Comparison of ENCODE assay signal across 10 mouse cellular contexts in the genomic region with DNA sequence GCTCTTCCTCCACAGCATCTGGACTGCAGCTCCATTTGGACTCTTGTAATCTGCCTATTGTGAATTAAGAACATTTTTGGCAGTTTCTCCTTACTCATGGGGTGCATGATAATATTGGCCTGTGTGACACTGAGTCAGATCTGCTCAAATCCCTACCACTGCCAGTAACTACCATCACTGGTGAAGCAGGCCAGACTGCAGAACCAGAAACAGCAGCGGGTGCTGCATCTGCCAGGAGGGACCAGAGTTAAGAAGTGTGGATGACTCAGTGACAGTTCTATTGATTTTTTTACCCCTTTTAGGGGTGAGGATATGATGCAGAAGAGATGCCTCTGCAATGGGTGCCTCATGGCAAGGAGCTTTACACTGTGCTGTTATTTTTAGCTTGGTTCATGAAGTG.
DNase-seq lines count a peak whose midpoint lies in the region; ATAC-seq and TF ChIP-seq lines count a peak whose summit lies in the region.
"Had no signal": no experiment of that assay in that cellular context is flagged by ENCODE, and none has a peak within 500 bp of the region (broad histone marks: within the 10 kb centered on the region; RNA-seq: fewer than 3 reads in every experiment).

No protein-coding gene starts in this region.

- TF ChIP-seq POLR2A in kidney, adult 2 months (IDR thresholded peaks at IDR 0.05; ENCODE audit: low read depth, low read length), result no peak

- no peak for ATAC-seq in liver, embryonic 12.5 days
- no peak for ATAC-seq in neural tube, embryonic 15.5 days (ENCODE audit: low FRiP score)
- ATAC-seq: CD4-positive, CD25-positive, alpha-beta regulatory T cell, adult 4 months had no signal

- TF ChIP-seq CTCF in kidney, adult 2 months (conservative IDR thresholded peaks at IDR 0.05; ENCODE audit: insufficient read depth, insufficient read length, low read depth, low read length), result no peak

- H3K4me3 ChIP-seq in kidney, adult 2 months (ENCODE audit: insufficient read depth, low read depth, low read length), result no peak overlapping the region
- H3K4me3 ChIP-seq in liver, embryonic 12.5 days, result no peak overlapping the region
- H3K4me3 ChIP-seq in neural tube, embryonic 15.5 days (replicated peaks), result no peak overlapping the region
- H3K4me3 ChIP-seq: limb, embryonic 15.5 days had no signal

- H3K4me2 ChIP-seq in liver, embryonic 12.5 days, result no peak overlapping the region
- no peak overlapping the region for H3K4me2 ChIP-seq in neural tube, embryonic 15.5 days
- H3K4me2 ChIP-seq: limb, embryonic 15.5 days had no signal

- no peak overlapping the region for H3K27ac ChIP-seq in kidney, adult 2 months (ENCODE audit: insufficient read depth, low read depth, low read length)
- no peak overlapping the region for H3K27ac ChIP-seq in liver, embryonic 12.5 days
- H3K27ac ChIP-seq in neural tube, embryonic 15.5 days (replicated peaks), result no peak overlapping the region
- H3K27ac ChIP-seq: limb, embryonic 15.5 days had no signal

- H3K36me3 ChIP-seq in kidney, adult 2 months (ENCODE audit: control insufficient read depth, insufficient read depth, low read length), result no peaks in the 10 kb centered on the region
- no peaks in the 10 kb centered on the region for H3K36me3 ChIP-seq in liver, embryonic 12.5 days
- H3K36me3 ChIP-seq in neural tube, embryonic 15.5 days, result no peaks in the 10 kb centered on the region
- H3K36me3 ChIP-seq: limb, embryonic 15.5 days had no signal

- no peaks in the 10 kb centered on the region for H3K4me1 ChIP-seq in kidney, adult 2 months (ENCODE audit: control insufficient read depth, insufficient read depth, low read length)
- no peaks in the 10 kb centered on the region for H3K4me1 ChIP-seq in liver, embryonic 12.5 days
- peaks cover 4% of the 10 kb centered on the region; the same call in 1 of the 2 replicates for H3K4me1 ChIP-seq in neural tube, embryonic 15.5 days
- H3K4me1 ChIP-seq: limb, embryonic 15.5 days had no signal

- H3K27me3 ChIP-seq in kidney, adult 2 months (replicated peaks; ENCODE audit: control insufficient read depth, insufficient read depth, low read length), result no peaks in the 10 kb centered on the region
- H3K27me3 ChIP-seq in liver, embryonic 12.5 days (replicated peaks), result no peaks in the 10 kb centered on the region
- no peaks in the 10 kb centered on the region for H3K27me3 ChIP-seq in neural tube, embryonic 15.5 days (replicated peaks)
- H3K27me3 ChIP-seq: limb, embryonic 15.5 days had no signal

- no peaks in the 10 kb centered on the region for H3K9me3 ChIP-seq in liver, embryonic 12.5 days (replicated peaks)
- H3K9me3 ChIP-seq in neural tube, embryonic 15.5 days (replicated peaks), result no peaks in the 10 kb centered on the region
- H3K9me3 ChIP-seq: limb, embryonic 15.5 days had no signal

- H3K9ac ChIP-seq in liver, embryonic 12.5 days, result no peak overlapping the region
- no peak overlapping the region for H3K9ac ChIP-seq in neural tube, embryonic 15.5 days (replicated peaks)
- H3K9ac ChIP-seq: limb, embryonic 15.5 days had no signal

- WGBS in kidney, adult 2 months, result 85% methylated on average over 1 of the region's 1 CpGs
- 78% methylated on average over 1 of the region's 1 CpGs for WGBS in liver, embryonic 12.5 days (ENCODE audit: insufficient replicate concordance)
- WGBS in neural tube, embryonic 15.5 days, result 57% methylated on average over 1 of the region's 1 CpGs

- DNase-seq in embryo, embryonic 9.5 days (ENCODE audit: extremely low spot score), result peak; percentile 5
- DNase-seq in embryo, embryonic 10.5 days (ENCODE audit: low spot score), result no peak
- peak; percentile 30 to 38 for DNase-seq in right cerebral cortex, adult 2 months (ENCODE audit: low spot score in 2 of 2)
- DNase-seq in right cerebral cortex, postnatal 4 days, result no peak
- DNase-seq in layer of hippocampus, postnatal 25 days (ENCODE audit: extremely low spot score in 1 of 2, low spot score in 1 of 2), result peak; percentile 16 to 27
- DNase-seq in kidney, adult 2 months, result no peak

Comparison
In these comparisons a context has a peak if more than half of its experiments do, and no peak if none do; other contexts are left out.
1. DNase-seq: peak in embryo, embryonic 9.5 days (single experiment), right cerebral cortex, adult 2 months (2 of 2) and layer of hippocampus, postnatal 25 days (2 of 2); none in embryo, embryonic 10.5 days (single experiment), right cerebral cortex, postnatal 4 days (single experiment) and kidney, adult 2 months (single experiment).